Mouse (Mus musculus): ENCODE results near the gene Nudt17.

DNA sequence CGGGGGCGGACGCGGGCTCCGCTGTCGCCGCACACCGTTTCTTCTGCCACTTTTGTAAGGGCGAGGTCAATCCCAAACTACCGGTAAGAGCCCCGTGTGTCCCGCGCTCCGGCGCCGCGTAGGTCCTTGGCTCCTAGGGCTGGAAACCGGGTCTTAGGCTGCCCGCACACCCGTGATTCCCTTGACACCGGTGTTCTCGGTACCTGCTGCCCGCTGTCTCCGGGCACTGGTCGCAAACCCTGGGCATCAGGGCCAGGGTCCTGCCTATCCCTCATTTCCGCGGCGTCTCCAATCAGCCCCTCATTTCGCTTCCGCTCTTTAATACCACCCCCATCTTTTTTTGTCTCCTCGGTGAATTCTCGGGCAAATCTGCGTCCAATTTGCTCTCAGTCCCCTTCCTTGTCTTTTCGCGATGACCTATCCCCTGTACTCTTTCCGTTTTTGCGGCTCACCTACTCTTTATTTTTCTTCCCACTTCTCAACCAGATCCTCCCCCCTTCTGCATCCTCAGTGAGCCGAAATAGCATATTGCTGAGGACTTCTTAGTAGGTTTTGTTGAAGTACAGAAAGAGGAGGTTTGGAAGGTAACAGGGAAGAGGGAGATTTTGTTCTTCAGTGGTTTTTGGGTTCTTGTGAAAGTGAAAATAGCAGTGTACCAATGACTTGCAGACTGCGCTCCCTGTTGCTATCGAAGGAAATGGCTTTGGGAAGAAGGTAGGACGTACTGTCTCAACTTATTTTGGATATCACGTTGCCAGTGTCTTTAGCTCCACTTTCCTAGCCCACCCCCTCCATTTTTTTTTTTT lies 19.7 kb upstream of the Nudt17 start:
- TF ChIP-seq CTCF (conservative IDR thresholded peaks at IDR 0.05; ENCODE audit: low read length): no peak
- TF ChIP-seq POU5F1 (IDR thresholded peaks at IDR 0.05; ENCODE audit: borderline replicate concordance, low read length): no peak
- no peak for TF ChIP-seq NANOG (IDR thresholded peaks at IDR 0.05; ENCODE audit: borderline replicate concordance, low read length)
